Mouse (Mus musculus): ENCODE measurements around the gene Cdk14.

DNA sequence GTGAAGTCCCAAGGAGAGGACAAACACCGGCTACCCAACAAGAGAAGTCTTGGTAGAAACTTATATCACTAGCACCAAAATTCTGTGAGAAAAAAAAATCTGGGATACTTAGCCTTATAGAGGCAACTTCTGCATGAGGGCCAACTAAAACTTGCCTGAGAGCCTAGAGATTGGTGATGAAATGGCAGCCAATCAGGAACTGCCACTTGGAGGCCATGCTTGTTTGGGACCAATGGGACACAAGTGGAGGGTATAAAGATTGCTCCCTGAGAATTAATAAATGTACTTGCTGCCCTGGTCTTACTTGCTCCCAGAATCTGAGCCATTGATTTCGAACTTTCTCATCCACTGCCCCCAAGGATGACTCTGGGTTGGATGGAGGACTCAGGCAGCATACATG lies 1.3 kb upstream of the Cdk14 start:
- TF ChIP-seq POLR2A (IDR thresholded peaks at IDR 0.05; ENCODE audit: insufficient read depth, low read length) (no peak), CTCF (IDR thresholded peaks at IDR 0.05; ENCODE audit: low read depth, low read length) (no peak)
